Mouse (Mus musculus): ENCODE data around the gene Rad17. TPM values are rescaled to one million over a fixed set of nuclear protein-coding genes. Genes with fewer than 3 reads are reported as not detected.

Gene Rad17
- polyA plus RNA-seq, 1 experiment: 0.75 TPM

DNA sequence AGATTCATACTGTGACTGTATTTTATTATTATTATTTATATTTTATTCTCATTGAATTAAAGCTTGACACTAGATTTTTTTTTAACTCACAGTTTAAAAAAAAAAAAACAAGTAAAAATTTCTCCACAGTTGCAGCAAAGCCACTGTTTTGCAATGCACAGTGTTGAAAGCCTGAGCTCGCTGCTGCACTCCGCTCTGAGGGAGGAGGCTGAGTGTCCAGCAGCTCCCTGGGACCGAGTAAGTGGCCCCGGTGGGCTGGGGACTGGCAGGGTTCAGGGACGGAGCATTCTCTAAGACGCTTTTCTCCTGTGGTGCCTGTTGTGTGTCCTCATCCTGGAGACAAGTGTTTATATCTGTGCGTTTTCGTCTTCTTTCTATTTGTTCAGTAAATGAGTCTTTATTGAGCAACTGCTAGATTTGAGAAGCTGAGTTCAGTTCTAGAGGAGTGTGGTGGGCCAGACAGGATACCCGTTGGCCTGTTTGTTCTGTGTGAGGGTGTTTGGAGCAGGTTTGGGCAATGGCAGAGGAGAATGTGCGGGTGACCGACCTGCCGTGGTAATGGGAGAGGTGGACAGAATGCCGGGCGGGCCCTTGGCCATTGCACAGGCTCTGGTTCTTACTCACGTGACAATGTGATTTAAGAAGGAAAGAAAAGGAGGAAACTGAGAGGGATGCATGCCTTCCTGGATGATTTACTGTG, 25.2 kb upstream of the Rad17 start:
- no peak for TF ChIP-seq POLR2A (IDR thresholded peaks at IDR 0.05; ENCODE audit: low read depth, low read length)
- TF ChIP-seq CTCF (IDR thresholded peaks at IDR 0.05; ENCODE audit: extremely low read depth, insufficient read length, insufficient replicate concordance, low read depth, low read length): no peak
- H3K4me3 ChIP-seq (ENCODE audit: low read depth, low read length): no peak overlapping the region
- 89% methylated on average over 15 of the region's 15 CpGs for WGBS
- H3K36me3 ChIP-seq (ENCODE audit: control insufficient read depth, insufficient read depth, low read length): no peaks in the 10 kb centered on the region
- no peaks in the 10 kb centered on the region for H3K4me1 ChIP-seq (ENCODE audit: control insufficient read depth, insufficient read depth, insufficient read length, low read length)
- H3K27me3 ChIP-seq (ENCODE audit: control insufficient read depth, insufficient read depth, low read length): no peaks in the 10 kb centered on the region
- no peak overlapping the region for H3K27ac ChIP-seq (ENCODE audit: insufficient read depth, low read depth, low read length)

DNA sequence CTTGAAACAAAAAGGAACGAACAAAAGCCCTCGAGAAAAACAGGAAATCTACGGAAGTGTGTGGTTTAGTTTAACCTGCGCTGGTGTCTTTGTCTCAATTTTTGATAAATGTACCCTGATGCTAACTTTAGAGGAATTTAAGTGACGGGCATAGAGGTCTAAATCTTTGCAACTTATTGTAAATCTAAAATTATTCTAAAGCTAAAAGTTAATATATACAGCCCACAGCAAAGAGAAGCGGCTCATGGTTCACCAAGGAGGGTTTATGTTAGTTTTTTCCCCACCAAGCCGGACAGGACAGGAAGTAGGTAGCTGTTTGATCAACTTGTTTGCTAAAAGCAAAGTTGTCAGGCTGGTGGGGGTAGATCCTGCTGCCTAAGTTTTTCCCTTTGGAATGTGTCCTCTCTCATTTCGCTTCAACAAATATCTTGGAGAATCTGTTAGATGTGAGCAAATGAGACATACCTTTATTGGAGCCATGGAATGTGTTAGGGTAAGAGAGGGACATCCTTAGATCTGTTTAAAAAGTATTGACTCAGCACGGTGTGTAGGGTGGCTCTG, 19.4 kb upstream of the Rad17 start:
- Histone ChIP-seq H3K27ac (ENCODE audit: insufficient read depth, low read depth, low read length) (no peak overlapping the region), H3K27me3 (ENCODE audit: control insufficient read depth, insufficient read depth, low read length) (no peaks in the 10 kb centered on the region), H3K4me1 (ENCODE audit: control insufficient read depth, insufficient read depth, insufficient read length, low read length) (peaks cover 7% of the 10 kb centered on the region; the same call in 1 of the 2 replicates), H3K36me3 (ENCODE audit: control insufficient read depth, insufficient read depth, low read length) (peaks cover 4% of the 10 kb centered on the region; the same call in 1 of the 2 replicates), H3K4me3 (ENCODE audit: low read depth, low read length) (no peak overlapping the region)
- 13% methylated on average over 9 of the region's 9 CpGs for WGBS
- TF ChIP-seq CTCF (IDR thresholded peaks at IDR 0.05; ENCODE audit: extremely low read depth, insufficient read length, insufficient replicate concordance, low read depth, low read length): no peak
- TF ChIP-seq POLR2A (IDR thresholded peaks at IDR 0.05; ENCODE audit: low read depth, low read length): no peak

DNA sequence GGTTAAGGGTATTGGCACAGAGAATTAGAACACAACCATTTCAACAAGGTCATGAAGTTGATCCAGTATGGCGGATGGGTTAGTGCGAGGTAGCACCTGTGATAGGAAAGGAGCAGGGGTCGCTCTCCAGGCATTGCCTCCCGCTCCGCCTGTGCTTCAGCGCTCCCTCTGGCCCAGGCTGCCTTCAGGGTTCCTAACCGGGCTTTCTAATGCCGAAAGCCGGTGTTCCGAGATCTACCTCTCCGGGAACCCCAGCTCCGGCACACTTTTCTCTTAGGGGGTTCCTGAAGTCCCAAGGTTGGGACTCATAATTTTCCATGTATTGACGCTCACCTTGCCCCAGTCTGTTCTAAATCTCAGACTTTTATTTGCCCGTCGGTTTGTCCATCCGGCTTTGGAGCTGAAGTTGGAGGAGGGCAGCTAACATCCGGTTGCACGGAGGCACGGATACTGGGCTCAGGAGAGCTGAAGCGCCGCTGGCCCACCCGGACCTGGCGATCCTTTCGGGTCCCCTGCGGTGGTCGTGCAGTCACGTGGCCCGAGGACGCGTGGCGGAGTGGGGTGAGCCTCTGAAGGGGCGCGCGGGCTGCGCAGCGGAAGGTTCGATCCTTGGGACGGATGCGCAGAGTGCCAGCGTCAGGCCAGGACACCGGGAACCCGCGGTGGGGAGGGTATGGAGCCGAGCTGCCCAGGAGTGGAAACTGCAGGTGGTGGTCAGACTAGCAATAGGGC, 18.6 kb upstream of the Rad17 start, which contains the start of gene Ccdc125:
Gene Ccdc125 (plus strand): TSS at position 427 of the 732 bp plus-strand sequence.
- peak within 1 kb of the TSS; percentile 100 for H3K4me3 ChIP-seq (ENCODE audit: low read depth, low read length)
- H3K36me3 ChIP-seq (ENCODE audit: control insufficient read depth, insufficient read depth, low read length): peaks cover 4% of the 10 kb centered on the region; the same call in 1 of the 2 replicates
- no peak for TF ChIP-seq CTCF (IDR thresholded peaks at IDR 0.05; ENCODE audit: extremely low read depth, insufficient read length, insufficient replicate concordance, low read depth, low read length)
- TF ChIP-seq POLR2A (IDR thresholded peaks at IDR 0.05; ENCODE audit: low read depth, low read length): 0 out of 2 replicates have a peak, but pooled peaks have one; percentile 31
- H3K4me1 ChIP-seq (ENCODE audit: control insufficient read depth, insufficient read depth, insufficient read length, low read length): peaks cover 7% of the 10 kb centered on the region; the same call in 1 of the 2 replicates
- under 1% methylated on average over 44 of the region's 44 CpGs for WGBS
- H3K27me3 ChIP-seq (ENCODE audit: control insufficient read depth, insufficient read depth, low read length): no peaks in the 10 kb centered on the region
- peak within 1 kb of the TSS; percentile 66 for H3K27ac ChIP-seq (ENCODE audit: insufficient read depth, low read depth, low read length)

DNA sequence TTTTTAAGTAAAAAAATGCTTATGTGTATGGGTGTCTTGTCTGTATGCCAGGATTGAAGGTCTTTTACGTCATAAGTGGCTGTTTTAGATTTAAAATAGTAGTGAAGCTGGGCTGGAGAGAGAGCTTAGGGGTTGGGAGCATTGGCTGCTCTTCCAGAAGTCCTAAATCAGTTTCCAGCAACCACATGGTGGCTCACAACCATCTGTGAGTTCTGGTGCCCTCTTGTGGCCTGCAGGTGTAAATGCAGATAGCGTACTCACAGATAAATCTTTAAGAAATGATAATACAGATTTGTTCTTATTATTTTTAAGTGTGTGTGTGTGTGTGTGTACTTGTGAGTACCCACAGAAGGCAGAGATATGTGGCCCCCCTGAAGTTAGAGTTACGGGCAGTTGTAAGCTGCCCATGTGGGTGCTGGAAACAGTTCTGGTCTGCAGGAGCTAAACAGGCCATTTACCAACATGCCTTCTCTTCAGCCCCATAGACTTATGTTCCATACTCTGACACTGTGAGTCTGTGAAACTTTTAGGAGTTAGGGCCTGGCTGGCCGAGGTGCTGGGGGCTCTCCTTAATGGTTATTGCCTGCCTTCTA, 9.1 kb upstream of the Rad17 start:
- H3K4me1 ChIP-seq (ENCODE audit: control insufficient read depth, insufficient read depth, insufficient read length, low read length): no peaks in the 10 kb centered on the region
- H3K36me3 ChIP-seq (ENCODE audit: control insufficient read depth, insufficient read depth, low read length): peaks cover 9% of the 10 kb centered on the region
- 39% methylated on average over 4 of the region's 4 CpGs for WGBS
- H3K27me3 ChIP-seq (ENCODE audit: control insufficient read depth, insufficient read depth, low read length): no peaks in the 10 kb centered on the region
- TF ChIP-seq CTCF (IDR thresholded peaks at IDR 0.05; ENCODE audit: extremely low read depth, insufficient read length, insufficient replicate concordance, low read depth, low read length) (peak; percentile 71; the same call in 1 of the 2 replicates), POLR2A (IDR thresholded peaks at IDR 0.05; ENCODE audit: low read depth, low read length) (no peak)
- no peak overlapping the region for H3K27ac ChIP-seq (ENCODE audit: insufficient read depth, low read depth, low read length)
- no peak overlapping the region for H3K4me3 ChIP-seq (ENCODE audit: low read depth, low read length)

DNA sequence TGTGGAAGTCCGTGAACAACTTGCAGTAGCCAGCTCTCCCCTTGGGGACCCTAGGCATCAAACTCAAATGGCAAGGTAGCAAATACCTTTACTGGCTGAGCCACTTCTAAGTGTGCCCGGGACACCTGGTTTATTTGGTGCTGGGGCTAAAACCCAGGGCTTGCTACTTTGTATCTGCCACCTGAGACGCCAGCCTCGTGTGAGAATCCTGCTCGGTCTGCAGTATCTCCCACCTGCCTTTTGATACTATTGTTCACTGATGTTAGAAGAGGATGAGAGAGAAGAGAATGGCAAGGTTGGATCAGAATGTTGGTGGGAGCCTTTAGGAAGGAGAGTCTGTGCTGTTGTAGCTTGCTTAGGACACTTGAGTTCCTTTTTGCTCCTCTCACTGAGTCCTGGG, 7.2 kb upstream of the Rad17 start:
- WGBS: 95% methylated on average over 5 of the region's 5 CpGs
- H3K27me3 ChIP-seq (ENCODE audit: control insufficient read depth, insufficient read depth, low read length): no peaks in the 10 kb centered on the region
- H3K36me3 ChIP-seq (ENCODE audit: control insufficient read depth, insufficient read depth, low read length): peaks cover 7% of the 10 kb centered on the region
- TF ChIP-seq CTCF (IDR thresholded peaks at IDR 0.05; ENCODE audit: extremely low read depth, insufficient read length, insufficient replicate concordance, low read depth, low read length) (no peak), POLR2A (IDR thresholded peaks at IDR 0.05; ENCODE audit: low read depth, low read length) (no peak)
- no peaks in the 10 kb centered on the region for H3K4me1 ChIP-seq (ENCODE audit: control insufficient read depth, insufficient read depth, insufficient read length, low read length)
- H3K27ac ChIP-seq (ENCODE audit: insufficient read depth, low read depth, low read length): no peak overlapping the region
- H3K4me3 ChIP-seq (ENCODE audit: low read depth, low read length): no peak overlapping the region

DNA sequence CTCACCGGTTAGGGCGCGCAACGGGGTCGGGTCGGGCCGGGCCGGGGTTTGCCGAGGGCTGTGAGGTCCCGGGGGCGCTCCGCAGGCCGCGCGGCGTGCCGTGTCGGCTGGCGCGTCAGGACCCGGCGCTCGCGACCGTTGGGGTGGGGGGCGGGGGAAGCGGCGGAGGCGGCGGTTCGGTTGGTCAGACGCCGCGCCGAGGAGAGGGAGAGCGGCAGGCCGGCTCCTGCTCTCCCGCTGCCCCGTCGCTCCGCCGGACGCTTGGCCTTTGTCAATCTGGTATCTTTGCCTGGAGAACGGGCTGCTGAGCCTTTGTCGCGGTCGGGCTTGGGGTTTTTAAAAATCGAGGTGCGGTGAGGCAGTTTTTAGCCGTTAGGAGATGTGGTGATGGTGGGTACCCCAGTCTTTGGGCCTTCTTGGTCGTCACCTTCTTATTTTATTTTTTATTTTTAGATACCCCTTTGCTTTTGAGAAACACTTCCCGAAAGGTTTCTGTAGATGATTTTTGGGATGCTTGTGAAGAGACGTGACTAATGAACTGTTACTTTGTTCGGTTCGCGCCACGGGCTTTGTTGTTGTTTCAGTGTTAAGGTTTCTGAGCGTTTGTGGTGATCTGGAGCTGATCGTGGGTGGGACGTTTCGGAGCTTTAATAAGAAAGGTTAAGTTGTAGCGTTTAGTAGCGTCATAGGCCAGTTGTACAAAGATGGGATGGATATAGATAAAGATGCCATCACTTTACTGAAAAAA, 762 bp upstream of the Rad17 start, which contains the start of gene Taf9:
Gene Taf9 (plus strand): TSS at position 141 of the 748 bp plus-strand sequence.
- peak within 1 kb of the TSS; percentile 89 for H3K27ac ChIP-seq (ENCODE audit: insufficient read depth, low read depth, low read length)
- peaks cover 6% of the 10 kb centered on the region for H3K36me3 ChIP-seq (ENCODE audit: control insufficient read depth, insufficient read depth, low read length)
- TF ChIP-seq CTCF (IDR thresholded peaks at IDR 0.05; ENCODE audit: extremely low read depth, insufficient read length, insufficient replicate concordance, low read depth, low read length) (no peak), POLR2A (IDR thresholded peaks at IDR 0.05; ENCODE audit: low read depth, low read length) (no peak)
- peak within 1 kb of the TSS; percentile 90 for H3K4me3 ChIP-seq (ENCODE audit: low read depth, low read length)
- WGBS: under 1% methylated on average over 63 of the region's 63 CpGs
- H3K27me3 ChIP-seq (ENCODE audit: control insufficient read depth, insufficient read depth, low read length): no peaks in the 10 kb centered on the region
- H3K4me1 ChIP-seq (ENCODE audit: control insufficient read depth, insufficient read depth, insufficient read length, low read length): peaks cover 5% of the 10 kb centered on the region; the same call in 1 of the 2 replicates
